Mouse (Mus musculus): Measurements from ENCODE around the gene Slc44a5. TPM values are rescaled to one million over a fixed set of nuclear protein-coding genes. Genes with fewer than 3 reads are reported as not detected.

The Slc44a5 gene
- polyA plus RNA-seq, 1 experiment from 2014 or later = 0.39 TPM

DNA sequence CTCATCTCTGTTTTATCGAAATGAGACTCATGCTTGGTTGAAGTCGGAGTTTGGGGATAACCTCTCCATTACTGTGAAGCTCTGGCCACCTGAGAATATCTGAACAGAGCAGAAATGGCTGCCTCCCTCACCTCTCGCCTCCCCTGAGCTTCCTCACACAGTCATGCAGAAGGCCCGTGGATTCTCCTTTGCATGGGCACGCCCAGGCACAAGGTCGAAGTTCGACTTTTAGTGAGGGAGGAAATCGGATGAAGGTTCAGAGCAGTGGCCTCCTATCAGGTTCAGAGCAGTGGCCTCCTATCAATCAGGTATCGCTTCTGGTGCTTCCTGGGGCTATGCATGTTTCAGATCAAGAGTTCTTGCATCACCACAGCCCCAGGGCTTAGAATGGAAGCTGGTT lies 295.1 kb downstream of the Slc44a5 start:
- no peak overlapping the region for H3K9ac ChIP-seq (ENCODE audit: low read depth, low read length)
- ATAC-seq (replicated peaks; ENCODE audit: low FRiP score, low read depth) (no peak), DNase-seq (ENCODE audit: low spot score) (no peak)
- TF ChIP-seq CTCF (IDR thresholded peaks at IDR 0.05; ENCODE audit: low read depth) = no peak
- H3K36me3 ChIP-seq (ENCODE audit: insufficient read depth, low read length) = no peaks in the 10 kb centered on the region
- H3K4me3 ChIP-seq (replicated peaks; ENCODE audit: low read depth, low read length) = no peak overlapping the region
- H3K9me3 ChIP-seq (replicated peaks; ENCODE audit: low read length) = no peaks in the 10 kb centered on the region
- 66% methylated on average over 9 of the region's 9 CpGs for WGBS
- H3K4me2 ChIP-seq (ENCODE audit: low read length) = no peak overlapping the region
- H3K4me1 ChIP-seq (replicated peaks; ENCODE audit: insufficient read depth, low read length) = no peaks in the 10 kb centered on the region
- H3K27me3 ChIP-seq (ENCODE audit: insufficient read depth, low read length) = no peaks in the 10 kb centered on the region
- H3K27ac ChIP-seq = no peak overlapping the region

DNA sequence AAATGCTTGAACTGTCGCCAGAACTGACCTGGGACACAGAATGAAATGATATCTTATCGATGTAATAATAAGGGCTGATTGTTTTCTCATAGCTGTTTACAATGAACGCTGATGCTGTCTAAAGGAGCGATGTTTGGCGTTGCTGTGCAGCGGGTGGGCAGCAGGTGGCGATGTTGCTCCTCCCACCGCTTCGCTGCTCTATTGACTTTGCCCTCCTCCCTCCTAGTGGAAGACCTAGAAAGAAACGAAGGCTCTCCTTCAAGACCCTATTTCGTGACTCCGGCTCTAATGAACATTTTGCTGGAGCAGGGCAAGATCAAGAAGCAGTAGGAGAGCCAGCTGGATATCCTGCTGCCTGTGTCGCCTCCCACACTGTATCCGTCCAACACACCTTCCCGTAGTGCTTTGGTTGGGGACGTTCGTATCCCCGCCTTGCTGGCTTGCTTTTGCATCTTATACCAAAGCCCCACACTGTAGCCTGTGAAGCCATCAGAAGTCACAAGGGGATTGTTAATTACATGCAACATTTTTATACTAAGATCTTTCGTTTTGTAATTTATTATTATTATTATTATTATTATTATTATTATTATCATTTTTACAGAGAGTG lies 296.6 kb downstream of the Slc44a5 start:
- TF ChIP-seq CTCF (IDR thresholded peaks at IDR 0.05; ENCODE audit: low read depth) = peak; percentile 99
- no peak overlapping the region for H3K27ac ChIP-seq
- H3K27me3 ChIP-seq (ENCODE audit: insufficient read depth, low read length) = no peaks in the 10 kb centered on the region
- WGBS = 8% methylated on average over 19 of the region's 19 CpGs
- H3K36me3 ChIP-seq (ENCODE audit: insufficient read depth, low read length) = no peaks in the 10 kb centered on the region
- peak; percentile 75 for ATAC-seq (replicated peaks; ENCODE audit: low FRiP score, low read depth)
- no peaks in the 10 kb centered on the region for H3K9me3 ChIP-seq (replicated peaks; ENCODE audit: low read length)
- no peaks in the 10 kb centered on the region for H3K4me1 ChIP-seq (replicated peaks; ENCODE audit: insufficient read depth, low read length)
- no peak overlapping the region for H3K4me3 ChIP-seq (replicated peaks; ENCODE audit: low read depth, low read length)
- H3K9ac ChIP-seq (ENCODE audit: low read depth, low read length) = 0 out of 2 replicates have a peak overlapping the region, but pooled peaks have one; percentile 23
- H3K4me2 ChIP-seq (ENCODE audit: low read length) = peak overlapping the region; percentile 48
- peak; percentile 92 for DNase-seq (ENCODE audit: low spot score)

DNA sequence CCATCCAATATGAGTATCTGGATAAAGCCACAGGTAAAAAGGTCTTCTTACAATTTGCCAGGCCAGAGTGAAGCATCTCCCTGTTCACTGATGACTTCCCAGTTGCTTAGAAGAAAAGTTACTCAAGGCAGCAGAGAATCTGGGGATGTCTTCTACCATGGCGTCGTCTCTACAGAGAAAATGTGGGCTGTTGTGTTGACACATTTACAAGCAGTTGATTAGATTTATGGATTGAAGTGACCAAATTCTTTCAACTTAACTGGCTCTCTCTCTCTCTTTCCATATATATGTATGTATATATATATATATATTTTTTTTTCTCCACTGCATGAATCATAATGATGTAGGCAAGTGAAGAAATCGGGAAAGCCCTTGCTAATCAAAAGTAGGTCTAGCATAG lies 301.4 kb downstream of the Slc44a5 start:
- Histone ChIP-seq H3K4me2 (ENCODE audit: low read length) (no peak overlapping the region), H3K4me3 (replicated peaks; ENCODE audit: low read depth, low read length) (no peak overlapping the region), H3K36me3 (ENCODE audit: insufficient read depth, low read length) (no peaks in the 10 kb centered on the region), H3K9ac (ENCODE audit: low read depth, low read length) (no peak overlapping the region), H3K27ac (no peak overlapping the region), H3K9me3 (replicated peaks; ENCODE audit: low read length) (no peaks in the 10 kb centered on the region), H3K27me3 (ENCODE audit: insufficient read depth, low read length) (no peaks in the 10 kb centered on the region), H3K4me1 (replicated peaks; ENCODE audit: insufficient read depth, low read length) (no peaks in the 10 kb centered on the region)
- DNase-seq (ENCODE audit: low spot score) (no peak), ATAC-seq (replicated peaks; ENCODE audit: low FRiP score, low read depth) (no peak)
- TF ChIP-seq CTCF (IDR thresholded peaks at IDR 0.05; ENCODE audit: low read depth) = no peak
- 58% methylated on average over 3 of the region's 3 CpGs for WGBS

DNA sequence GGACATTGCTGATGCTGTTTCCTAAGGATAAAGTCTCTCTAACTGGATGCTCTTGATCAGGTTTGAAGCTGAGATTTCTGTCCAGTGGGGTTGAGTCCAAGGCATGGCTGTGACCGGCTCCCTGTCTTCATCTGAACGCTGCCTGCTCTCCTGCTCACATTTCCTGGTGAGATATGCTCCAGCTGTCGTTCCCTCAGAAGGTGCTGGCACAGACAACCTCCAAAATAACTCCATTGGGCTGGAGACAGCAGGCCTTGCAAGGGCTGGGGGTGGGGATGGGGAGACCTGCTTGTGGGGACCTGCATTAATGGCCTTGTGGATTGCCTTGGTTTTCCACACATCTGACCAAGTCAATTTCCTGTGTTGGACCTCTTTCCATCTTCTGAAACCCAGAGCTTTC lies 311.0 kb downstream of the Slc44a5 start:
- Histone ChIP-seq H3K4me2 (ENCODE audit: low read length) (no peak overlapping the region), H3K4me1 (replicated peaks; ENCODE audit: insufficient read depth, low read length) (no peaks in the 10 kb centered on the region), H3K27ac (no peak overlapping the region), H3K4me3 (replicated peaks; ENCODE audit: low read depth, low read length) (no peak overlapping the region), H3K9ac (ENCODE audit: low read depth, low read length) (no peak overlapping the region), H3K27me3 (ENCODE audit: insufficient read depth, low read length) (no peaks in the 10 kb centered on the region), H3K36me3 (ENCODE audit: insufficient read depth, low read length) (no peaks in the 10 kb centered on the region), H3K9me3 (replicated peaks; ENCODE audit: low read length) (no peaks in the 10 kb centered on the region)
- DNase-seq (ENCODE audit: low spot score) = peak; percentile 21
- no peak for ATAC-seq (replicated peaks; ENCODE audit: low FRiP score, low read depth)
- TF ChIP-seq CTCF (IDR thresholded peaks at IDR 0.05; ENCODE audit: low read depth) = no peak
- WGBS = 17% methylated on average over 3 of the region's 3 CpGs

DNA sequence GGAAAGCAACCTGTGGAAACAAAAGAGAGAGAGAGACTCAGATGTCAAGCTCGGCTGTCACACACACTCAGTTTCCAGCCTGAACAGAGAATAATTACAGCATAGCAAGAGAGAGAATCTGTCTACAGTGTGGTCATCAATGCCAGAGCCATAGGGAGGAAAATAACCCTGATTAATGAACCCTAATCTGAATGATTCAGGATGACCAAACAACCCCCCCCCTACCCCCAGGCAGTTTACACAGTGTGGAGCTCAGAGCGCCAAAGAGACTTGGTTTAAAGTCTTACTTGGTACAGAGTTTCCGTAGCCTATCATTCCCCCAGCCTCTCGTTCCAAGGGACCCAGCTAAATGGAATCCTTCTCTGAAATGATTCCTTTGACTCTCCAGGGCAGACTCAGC lies 312.1 kb downstream of the Slc44a5 start:
- Histone ChIP-seq H3K27ac (no peak overlapping the region), H3K4me1 (replicated peaks; ENCODE audit: insufficient read depth, low read length) (no peaks in the 10 kb centered on the region), H3K4me3 (replicated peaks; ENCODE audit: low read depth, low read length) (no peak overlapping the region), H3K9me3 (replicated peaks; ENCODE audit: low read length) (no peaks in the 10 kb centered on the region), H3K27me3 (ENCODE audit: insufficient read depth, low read length) (no peaks in the 10 kb centered on the region), H3K4me2 (ENCODE audit: low read length) (no peak overlapping the region), H3K36me3 (ENCODE audit: insufficient read depth, low read length) (no peaks in the 10 kb centered on the region), H3K9ac (ENCODE audit: low read depth, low read length) (no peak overlapping the region)
- no peak for ATAC-seq (replicated peaks; ENCODE audit: low FRiP score, low read depth)
- TF ChIP-seq CTCF (IDR thresholded peaks at IDR 0.05; ENCODE audit: low read depth) = no peak
- DNase-seq (ENCODE audit: low spot score) = peak; percentile 26
- WGBS = 35% methylated on average over 4 of the region's 4 CpGs

DNA sequence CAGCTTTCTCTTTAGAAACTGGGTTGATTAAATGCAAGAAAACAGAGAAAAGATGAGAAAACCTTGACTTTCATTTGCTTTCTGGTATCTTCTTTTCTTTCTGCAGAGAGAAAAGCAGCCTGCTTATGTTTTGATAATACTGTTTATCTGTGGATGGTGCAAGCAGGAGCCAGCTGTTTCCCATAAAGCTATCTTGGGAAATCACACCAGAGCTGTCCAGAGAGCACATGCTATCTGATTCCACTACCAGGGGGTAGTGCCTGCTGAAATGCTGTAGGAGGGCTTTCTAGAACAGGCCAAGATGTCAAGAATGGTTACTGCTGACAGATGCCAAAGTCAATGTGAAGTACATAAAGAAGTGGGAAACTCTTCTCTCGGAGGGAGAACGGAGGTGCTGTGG lies 314.0 kb downstream of the Slc44a5 start:
- DNase-seq (ENCODE audit: low spot score) (peak; percentile 48), ATAC-seq (replicated peaks; ENCODE audit: low FRiP score, low read depth) (no peak)
- no peaks in the 10 kb centered on the region for H3K9me3 ChIP-seq (replicated peaks; ENCODE audit: low read length)
- H3K4me1 ChIP-seq (replicated peaks; ENCODE audit: insufficient read depth, low read length) = no peaks in the 10 kb centered on the region
- no peak overlapping the region for H3K9ac ChIP-seq (ENCODE audit: low read depth, low read length)
- H3K36me3 ChIP-seq (ENCODE audit: insufficient read depth, low read length) = no peaks in the 10 kb centered on the region
- no peak overlapping the region for H3K4me2 ChIP-seq (ENCODE audit: low read length)
- no peaks in the 10 kb centered on the region for H3K27me3 ChIP-seq (ENCODE audit: insufficient read depth, low read length)
- no peak for TF ChIP-seq CTCF (IDR thresholded peaks at IDR 0.05; ENCODE audit: low read depth)
- 48% methylated on average over 2 of the region's 2 CpGs for WGBS
- no peak overlapping the region for H3K4me3 ChIP-seq (replicated peaks; ENCODE audit: low read depth, low read length)
- no peak overlapping the region for H3K27ac ChIP-seq

Data from kidney, postnatal 0 days (tissue).